Mouse (Mus musculus): ENCODE data around the gene Gtpbp1. TPM values are rescaled to one million over a fixed set of nuclear protein-coding genes. Genes with fewer than 3 reads are reported as not detected.
A peak's percentile ranks its signal among the peaks of the same experiment; 100 is the strongest.

Gene Gtpbp1
- total and polyA plus RNA-seq, 3 experiments, result 25.3 to 45.3 (median 34.2) TPM

DNA sequence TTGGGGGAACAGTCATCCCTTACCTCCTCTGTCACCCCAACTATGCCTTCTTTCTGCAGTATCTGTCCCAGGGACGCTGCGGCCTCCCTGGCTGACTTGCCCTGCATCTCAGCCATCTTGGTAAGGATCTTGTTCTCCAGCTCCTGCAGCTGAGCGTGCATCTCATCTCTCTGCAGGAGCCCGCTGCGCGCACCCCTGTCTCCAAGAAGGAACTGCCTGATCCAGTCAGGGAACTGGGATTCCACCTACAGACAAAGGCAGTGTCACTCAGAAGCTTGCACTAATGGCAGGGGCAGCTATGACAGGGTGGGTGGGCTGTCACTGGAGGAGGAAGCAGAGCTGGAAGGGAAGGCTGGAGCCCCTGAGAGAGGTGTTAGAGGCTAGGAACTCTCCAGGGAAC lies 37.2 kb downstream of the Gtpbp1 start:
- no peak overlapping the region for H3K4me3 ChIP-seq (replicated peaks in 1 of 3; ENCODE audit: low read depth in 2 of 3, low read length in 2 of 3, poor library complexity in 1 of 3)
- no peaks in the 10 kb centered on the region for H3K79me2 ChIP-seq (replicated peaks; ENCODE audit: control insufficient read depth, extremely low read depth, insufficient read depth, poor library complexity, severe bottlenecking)
- H3K9ac ChIP-seq (ENCODE audit: insufficient read depth, low read depth), result no peak overlapping the region
- peaks cover 44 to 91% of the 10 kb centered on the region in 2 experiments for H3K36me3 ChIP-seq (replicated peaks in 1 of 2; ENCODE audit: control insufficient read depth in 1 of 2, insufficient read depth in 1 of 2, low read length in 1 of 2)
- dilution Hi-C loops (cut with MboI; ENCODE audit: extremely low pct_ligation_motif_present, extremely low pct_unique_long_range_greater_than_20kb, low sequenced_read_pairs), result no loop called here
- no peak for DNase-seq (ENCODE audit: extremely low read depth)
- peaks cover 3 to 57% of the 10 kb centered on the region in 2 experiments; a peak in 3 of 4 replicates for H3K4me1 ChIP-seq (ENCODE audit: control insufficient read depth in 1 of 2, insufficient read depth in 2 of 2)
- in situ Hi-C loops (cut with MboI; ENCODE audit: low pct_ligation_motif_present, low pct_unique_long_range_greater_than_20kb, low sequenced_read_pairs), result no loop called here
- no peaks in the 10 kb centered on the region for H3K9me3 ChIP-seq (replicated peaks; ENCODE audit: low read length)
- no peak for TF ChIP-seq CHD1 (IDR thresholded peaks at IDR 0.05; ENCODE audit: low read depth, low read length)
- no peak for TF ChIP-seq SMC3 (IDR thresholded peaks at IDR 0.05; ENCODE audit: low read depth, low read length)
- no peak for TF ChIP-seq JUND (conservative IDR thresholded peaks at IDR 0.05; ENCODE audit: low read depth, low read length)
- no peak for TF ChIP-seq CTCF (conservative IDR thresholded peaks at IDR 0.05 in 1 of 2, IDR thresholded peaks at IDR 0.05 in 1 of 2; ENCODE audit: low read depth in 2 of 2, low read length in 2 of 2)
- TF ChIP-seq ZNF384 (IDR thresholded peaks at IDR 0.05; ENCODE audit: low read depth, low read length), result no peak
- TF ChIP-seq BHLHE40 (IDR thresholded peaks at IDR 0.05; ENCODE audit: low read depth, low read length), result no peak
- no peak for TF ChIP-seq RAD21 (IDR thresholded peaks at IDR 0.05; ENCODE audit: low read depth, low read length)
- TF ChIP-seq TCF12 (IDR thresholded peaks at IDR 0.05; ENCODE audit: low read depth, low read length), result no peak
- TF ChIP-seq ZMIZ1 (IDR thresholded peaks at IDR 0.05; ENCODE audit: low read depth, low read length), result no peak
- no peak for TF ChIP-seq ZC3H11A (IDR thresholded peaks at IDR 0.05; ENCODE audit: low read depth, low read length)
- TF ChIP-seq HCFC1 (IDR thresholded peaks at IDR 0.05; ENCODE audit: low read depth, low read length), result no peak
- TF ChIP-seq PAX5 (IDR thresholded peaks at IDR 0.05; ENCODE audit: low read length), result no peak
- TF ChIP-seq MEF2A (IDR thresholded peaks at IDR 0.05; ENCODE audit: borderline replicate concordance, low read depth, low read length), result no peak
- TF ChIP-seq NELFE (IDR thresholded peaks at IDR 0.05; ENCODE audit: low read depth, low read length), result no peak
- no peak for TF ChIP-seq ETS1 (conservative IDR thresholded peaks at IDR 0.05; ENCODE audit: low read depth, low read length)
- no peak for TF ChIP-seq IRF4 (IDR thresholded peaks at IDR 0.05; ENCODE audit: low read depth, low read length)
- no peaks in the 10 kb centered on the region for H3K27me3 ChIP-seq (replicated peaks)
- no peak overlapping the region for H3K4me2 ChIP-seq (ENCODE audit: insufficient read depth, low read depth, poor library complexity, severe bottlenecking)
- no peak overlapping the region for H3K27ac ChIP-seq (ENCODE audit: insufficient read depth, low read depth)

DNA sequence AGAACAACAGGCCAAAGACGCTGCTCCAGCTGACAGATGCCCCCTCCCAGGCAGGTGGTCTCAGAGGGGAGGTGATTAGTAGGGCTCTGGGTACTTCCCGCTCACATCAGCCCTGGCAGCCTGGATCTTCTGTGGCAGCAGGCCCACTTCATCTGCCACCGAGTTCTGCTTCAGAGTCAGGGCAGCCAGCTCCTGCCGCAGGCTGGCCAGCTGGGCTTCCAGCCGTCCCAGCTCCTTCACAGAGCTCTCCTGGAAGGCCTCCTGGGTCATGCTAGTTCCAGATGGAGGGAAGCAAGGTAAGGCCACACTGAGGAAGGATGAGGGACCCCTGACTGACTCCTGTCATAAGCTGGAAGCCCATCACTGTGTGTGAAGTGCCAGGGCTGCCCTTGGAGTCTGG lies 37.7 kb downstream of the Gtpbp1 start:
- dilution Hi-C loops (cut with MboI; ENCODE audit: extremely low pct_ligation_motif_present, extremely low pct_unique_long_range_greater_than_20kb, low sequenced_read_pairs), result no loop called here

More for the DNA sequence above, 37.7 kb downstream of the Gtpbp1 start:
- H3K27ac ChIP-seq (ENCODE audit: insufficient read depth, low read depth), result 0 out of 2 replicates have a peak overlapping the region, but pooled peaks have one; percentile 2
- no peaks in the 10 kb centered on the region for H3K79me2 ChIP-seq (replicated peaks; ENCODE audit: control insufficient read depth, extremely low read depth, insufficient read depth, poor library complexity, severe bottlenecking)
- DNase-seq (ENCODE audit: extremely low read depth), result no peak
- H3K4me1 ChIP-seq (ENCODE audit: control insufficient read depth in 1 of 2, insufficient read depth in 2 of 2), result peaks cover 3 to 54% of the 10 kb centered on the region in 2 experiments; a peak in 3 of 4 replicates
- peaks cover 47 to 91% of the 10 kb centered on the region in 2 experiments for H3K36me3 ChIP-seq (replicated peaks in 1 of 2; ENCODE audit: control insufficient read depth in 1 of 2, insufficient read depth in 1 of 2, low read length in 1 of 2)
- H3K9ac ChIP-seq (ENCODE audit: insufficient read depth, low read depth), result no peak overlapping the region
- no peaks in the 10 kb centered on the region for H3K9me3 ChIP-seq (replicated peaks; ENCODE audit: low read length)
- no peak overlapping the region for H3K4me2 ChIP-seq (ENCODE audit: insufficient read depth, low read depth, poor library complexity, severe bottlenecking)
- H3K4me3 ChIP-seq (replicated peaks in 1 of 3; ENCODE audit: low read depth in 2 of 3, low read length in 2 of 3, poor library complexity in 1 of 3), result no peak overlapping the region
- H3K27me3 ChIP-seq (replicated peaks), result no peaks in the 10 kb centered on the region
- in situ Hi-C loops (cut with MboI; ENCODE audit: low pct_ligation_motif_present, low pct_unique_long_range_greater_than_20kb, low sequenced_read_pairs), result no loop called here
- TF ChIP-seq ZMIZ1 (IDR thresholded peaks at IDR 0.05; ENCODE audit: low read depth, low read length) (no peak), PAX5 (IDR thresholded peaks at IDR 0.05; ENCODE audit: low read length) (no peak), RCOR1 (conservative IDR thresholded peaks at IDR 0.05; ENCODE audit: low read depth, low read length) (no peak), UBTF (IDR thresholded peaks at IDR 0.05; ENCODE audit: low read depth, low read length) (no peak), JUN (IDR thresholded peaks at IDR 0.05; ENCODE audit: insufficient read depth, low read depth, low read length) (no peak), NRF1 (IDR thresholded peaks at IDR 0.05; ENCODE audit: low read depth, low read length) (no peak), ELF1 (IDR thresholded peaks at IDR 0.05; ENCODE audit: low read depth, low read length) (no peak), POLR2A (IDR thresholded peaks at IDR 0.05; ENCODE audit: low read depth, low read length) (no peak), ETS1 (conservative IDR thresholded peaks at IDR 0.05; ENCODE audit: low read depth, low read length) (no peak), NELFE (IDR thresholded peaks at IDR 0.05; ENCODE audit: low read depth, low read length) (no peak), MAFK (IDR thresholded peaks at IDR 0.05; ENCODE audit: insufficient replicate concordance, low read length) (no peak), SMC3 (IDR thresholded peaks at IDR 0.05; ENCODE audit: low read depth, low read length) (no peak)

Data from CH12.LX (cell line).